Mouse (Mus musculus) testis, adult 2 months (tissue): ENCODE results near the gene Gnptg.

Source experiments
- CTCF ChIP-seq: fragments of 200-500 bp; IDR thresholded peaks from 2 replicates; pipeline ENCODE4 v1.5.1; 2012; ENCODE audit warnings: low read depth, mild to moderate bottlenecking, inconsistent platforms, low read length, moderate library complexity; ENCODE audit not compliant: control insufficient read depth, insufficient read depth, insufficient replicate concordance
- POLR2A ChIP-seq: fragments of 200-500 bp; IDR thresholded peaks from 2 replicates; pipeline ENCODE4 v1.6.1; 2012; ENCODE audit warnings: low read depth, mild to moderate bottlenecking, inconsistent platforms, low read length, moderate library complexity; ENCODE audit not compliant: control insufficient read depth

DNA sequence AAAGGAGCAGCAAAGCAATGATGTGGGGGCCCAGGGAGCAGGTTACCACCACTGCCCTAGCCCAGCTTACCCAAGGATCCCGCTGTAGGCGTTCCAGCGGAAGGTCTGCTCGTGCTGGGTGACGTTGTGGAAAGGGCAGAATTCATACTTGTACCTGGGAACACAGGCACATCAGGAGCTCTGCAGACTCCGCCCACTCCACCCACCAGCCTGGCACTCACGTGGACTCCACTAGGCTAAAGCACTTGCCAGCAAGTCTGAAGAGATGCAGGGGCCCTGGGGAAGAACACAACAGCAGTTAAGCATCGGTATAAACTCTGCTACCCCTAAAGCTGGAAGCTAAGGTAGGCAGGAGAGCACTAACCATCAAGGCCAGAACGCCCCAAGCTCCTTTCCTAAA, 4.3 kb downstream of the Gnptg start:
- no peak for TF ChIP-seq CTCF
- no peak for TF ChIP-seq POLR2A
